9 mouse cellular contexts compared by ENCODE assay signal in the genomic region with DNA sequence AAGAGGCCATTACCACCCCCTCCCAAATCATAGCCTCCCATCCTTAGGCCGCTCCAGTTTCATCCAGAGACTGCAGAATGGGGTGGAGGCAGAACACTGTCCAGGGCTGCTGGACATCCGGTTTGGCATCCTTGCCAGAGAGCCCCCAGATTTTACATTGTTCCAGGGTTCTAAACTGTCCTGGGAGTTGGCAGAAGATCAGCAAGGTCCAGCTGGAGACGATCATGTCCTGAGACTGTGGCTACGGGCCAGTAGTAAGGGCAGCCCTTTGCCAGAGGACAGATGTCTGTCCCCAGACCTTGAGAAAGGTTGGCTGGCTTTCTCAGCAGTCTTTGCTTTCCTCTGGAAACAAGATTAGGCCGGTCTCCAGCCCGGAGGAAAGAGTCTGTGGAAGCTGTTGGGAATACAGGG. TPM values are rescaled to one million over a fixed set of nuclear protein-coding genes. Genes with fewer than 3 reads are reported as not detected.
DNase-seq lines count a peak whose midpoint lies in the region; ATAC-seq and TF ChIP-seq lines count a peak whose summit lies in the region.
"Had no signal": no experiment of that assay in that cellular context is flagged by ENCODE, and none has a peak within 500 bp of the region (broad histone marks: within the 10 kb centered on the region; RNA-seq: fewer than 3 reads in every experiment).

No protein-coding gene starts in this region.

- H3K27me3 ChIP-seq in heart, embryonic 14.5 days (ENCODE audit: control insufficient read depth, insufficient read depth, low read length), result no peaks in the 10 kb centered on the region
- no peaks in the 10 kb centered on the region for H3K27me3 ChIP-seq in kidney, postnatal 0 days (ENCODE audit: insufficient read depth, low read length)
- no peaks in the 10 kb centered on the region for H3K27me3 ChIP-seq in forebrain, embryonic 12.5 days

- H3K4me3 ChIP-seq in heart, embryonic 14.5 days (ENCODE audit: control insufficient read depth in 1 of 2, insufficient read depth in 1 of 2, low read depth in 1 of 2, low read length in 2 of 2), result peak overlapping the region; percentile 35 to 47
- H3K4me3 ChIP-seq in kidney, postnatal 0 days (replicated peaks; ENCODE audit: low read depth, low read length), result peak overlapping the region; percentile 51
- H3K4me3 ChIP-seq in forebrain, embryonic 12.5 days (replicated peaks), result no peak overlapping the region

- 50% methylated on average over 6 of the region's 6 CpGs for WGBS in heart, embryonic 14.5 days
- WGBS in kidney, postnatal 0 days, result 31% methylated on average over 6 of the region's 6 CpGs
- WGBS in forebrain, embryonic 12.5 days, result 93% methylated on average over 6 of the region's 6 CpGs

- H3K4me1 ChIP-seq in heart, embryonic 14.5 days (ENCODE audit: control insufficient read depth in 2 of 2, insufficient read depth in 2 of 2, low read length in 2 of 2), result peaks cover 7 to 22% of the 10 kb centered on the region in 2 experiments
- H3K4me1 ChIP-seq in kidney, postnatal 0 days (replicated peaks; ENCODE audit: insufficient read depth, low read length), result peaks cover 45% of the 10 kb centered on the region
- H3K4me1 ChIP-seq in forebrain, embryonic 12.5 days, result peaks cover 26% of the 10 kb centered on the region

- peak overlapping the region; percentile 60 for H3K4me2 ChIP-seq in heart, embryonic 14.5 days (ENCODE audit: low read length)
- H3K4me2 ChIP-seq in kidney, postnatal 0 days (ENCODE audit: low read length), result peak overlapping the region; percentile 59
- H3K4me2 ChIP-seq in forebrain, embryonic 12.5 days, result no peak overlapping the region

- TF ChIP-seq CTCF in kidney, postnatal 0 days (IDR thresholded peaks at IDR 0.05; ENCODE audit: low read depth), result no peak

- H3K9me3 ChIP-seq in heart, embryonic 14.5 days (ENCODE audit: control insufficient read depth, low read length), result no peaks in the 10 kb centered on the region
- H3K9me3 ChIP-seq in kidney, postnatal 0 days (replicated peaks; ENCODE audit: low read length), result no peaks in the 10 kb centered on the region
- no peaks in the 10 kb centered on the region for H3K9me3 ChIP-seq in forebrain, embryonic 12.5 days

- no peaks in the 10 kb centered on the region for H3K36me3 ChIP-seq in heart, embryonic 14.5 days (ENCODE audit: control insufficient read depth, insufficient read depth, low read length)
- no peaks in the 10 kb centered on the region for H3K36me3 ChIP-seq in kidney, postnatal 0 days (ENCODE audit: insufficient read depth, low read length)
- no peaks in the 10 kb centered on the region for H3K36me3 ChIP-seq in forebrain, embryonic 12.5 days (replicated peaks)

- ATAC-seq in heart, embryonic 14.5 days (ENCODE audit: insufficient number of reproducible peaks, insufficient read depth, low FRiP score, low read depth), result peak; percentile 83
- peak; percentile 48 for ATAC-seq in kidney, postnatal 0 days (replicated peaks; ENCODE audit: low FRiP score, low read depth)
- ATAC-seq in forebrain, embryonic 12.5 days (ENCODE audit: low FRiP score), result no peak

- peak overlapping the region; percentile 83 to 86 for H3K27ac ChIP-seq in heart, embryonic 14.5 days (replicated peaks in 1 of 2; ENCODE audit: control insufficient read depth in 1 of 2, insufficient read depth in 1 of 2, low read depth in 2 of 2, low read length in 2 of 2)
- peak overlapping the region; percentile 95 for H3K27ac ChIP-seq in kidney, postnatal 0 days
- no peak overlapping the region for H3K27ac ChIP-seq in forebrain, embryonic 12.5 days

- peak overlapping the region; percentile 73; the same call in 1 of the 2 replicates for H3K9ac ChIP-seq in heart, embryonic 14.5 days (ENCODE audit: low read length)
- H3K9ac ChIP-seq in kidney, postnatal 0 days (ENCODE audit: low read depth, low read length), result 0 out of 2 replicates have a peak overlapping the region, but pooled peaks have one; percentile 67
- no peak overlapping the region for H3K9ac ChIP-seq in forebrain, embryonic 12.5 days

- peak; percentile 81 for DNase-seq in 3T3-L1 (ENCODE audit: low read depth, low spot score)
- DNase-seq in adrenal gland, postnatal 25 days, result peak; percentile 59
- DNase-seq in kidney, postnatal 0 days (ENCODE audit: low spot score), result peak; percentile 79
- peak; percentile 54 for DNase-seq in ovary, postnatal 10 days (ENCODE audit: low spot score)
- DNase-seq in spleen, adult 12 weeks (ENCODE audit: low spot score), result no peak
- no peak for DNase-seq in T-cell, adult 2 months (ENCODE audit: low spot score)

RNA-seq across cellular contexts. Expression of a gene that starts 2.6 kb away (rescaled TPM):
- 29.8 and 31.3 TPM in 2 replicates for total RNA-seq in adrenal gland, postnatal 25 days (2021)
- 16.6 and 17.2 TPM in 2 replicates for polyA plus RNA-seq in heart, embryonic 14.5 days (2014; fragmentation: Nextera tagmentation; extraction: Ambion mirVana)
- polyA plus RNA-seq in kidney, postnatal 0 days (2015; fragmentation: Nextera tagmentation; extraction: Ambion mirVana), result 54.7 and 55.7 TPM in 2 replicates
- polyA plus RNA-seq in forebrain, embryonic 12.5 days (2016; fragmentation: Nextera tagmentation; extraction: Ambion mirVana), result 6.7 and 7.9 TPM in 2 replicates

RNA-seq across cellular contexts. Expression of a gene that starts 54.7 kb away (rescaled TPM):
- not detected in 2 replicates for total RNA-seq in adrenal gland, postnatal 25 days (2021)
- polyA plus RNA-seq in heart, embryonic 14.5 days (2014; fragmentation: Nextera tagmentation; extraction: Ambion mirVana), result not detected in 2 replicates
- polyA plus RNA-seq in kidney, postnatal 0 days (2015; fragmentation: Nextera tagmentation; extraction: Ambion mirVana), result 0.20 and 0.42 TPM in 2 replicates
- polyA plus RNA-seq in forebrain, embryonic 12.5 days (2016; fragmentation: Nextera tagmentation; extraction: Ambion mirVana), result not detected in 2 replicates
- total RNA-seq: liver, adult 2 months had no signal
- polyA plus RNA-seq: liver, adult 2 months had no signal

Comparison
In these comparisons a context has a peak if more than half of its experiments do, and no peak if none do; other contexts are left out.
1. DNase-seq: peak in 3T3-L1 (single experiment), adrenal gland, postnatal 25 days (single experiment), kidney, postnatal 0 days (single experiment) and ovary, postnatal 10 days (single experiment); none in spleen, adult 12 weeks (single experiment) and T-cell, adult 2 months (single experiment).